Mouse (Mus musculus): ENCODE measurements around the gene Lcp2. TPM values are rescaled to one million over a fixed set of nuclear protein-coding genes. Genes with fewer than 3 reads are reported as not detected.

The Lcp2 gene
- polyA plus RNA-seq, 1 experiment from 2014 or later = 7.2 TPM

DNA sequence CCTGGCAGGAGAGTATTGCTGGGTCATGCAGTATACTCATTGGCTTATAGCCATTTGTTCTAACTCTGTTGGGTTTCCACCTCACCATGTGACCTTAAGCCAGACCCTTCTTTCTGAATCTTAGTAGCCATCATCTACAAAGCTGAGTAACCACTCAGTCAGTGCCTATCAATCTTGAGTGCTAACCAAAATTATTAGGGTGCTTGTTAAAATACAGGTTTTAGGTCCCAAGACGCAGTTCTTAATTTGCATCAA lies 2.3 kb downstream of the Lcp2 start:
- no peaks in the 10 kb centered on the region for H3K27me3 ChIP-seq
- ATAC-seq (ENCODE audit: insufficient number of reproducible peaks, low FRiP score, low TSS enrichment, low read depth) = no peak
- H3K4me1 ChIP-seq = no peaks in the 10 kb centered on the region
- H3K27ac ChIP-seq = no peak overlapping the region
- H3K9me3 ChIP-seq = no peaks in the 10 kb centered on the region
- no peaks in the 10 kb centered on the region for H3K36me3 ChIP-seq
- WGBS = 86% methylated on average over 1 of the region's 1 CpGs
- H3K9ac ChIP-seq = no peak overlapping the region
- H3K4me3 ChIP-seq = no peak overlapping the region
- no peak overlapping the region for H3K4me2 ChIP-seq

GRCm38 (mm10) chr11:34050063-34050462 lies 3.3 kb downstream of the Lcp2 start:
- WGBS = 67% methylated on average over 1 of the region's 1 CpGs

GRCm38 (mm10) chr11:34050643-34051042 lies 3.9 kb downstream of the Lcp2 start:
- WGBS = 71% methylated on average over 2 of the region's 2 CpGs
- Histone ChIP-seq H3K4me1 (no peaks in the 10 kb centered on the region), H3K4me2 (no peak overlapping the region), H3K36me3 (no peaks in the 10 kb centered on the region), H3K27me3 (no peaks in the 10 kb centered on the region), H3K9ac (no peak overlapping the region), H3K27ac (no peak overlapping the region), H3K4me3 (no peak overlapping the region), H3K9me3 (no peaks in the 10 kb centered on the region)
- no peak for ATAC-seq (ENCODE audit: insufficient number of reproducible peaks, low FRiP score, low TSS enrichment, low read depth)

More at GRCm38 (mm10) chr11:34050063-34050462, 3.3 kb downstream of the Lcp2 start:
- ATAC-seq (ENCODE audit: insufficient number of reproducible peaks, low FRiP score, low TSS enrichment, low read depth) = no peak
- no peaks in the 10 kb centered on the region for H3K4me1 ChIP-seq
- no peak overlapping the region for H3K4me2 ChIP-seq
- H3K9ac ChIP-seq = no peak overlapping the region
- no peak overlapping the region for H3K4me3 ChIP-seq
- H3K27me3 ChIP-seq = no peaks in the 10 kb centered on the region
- no peak overlapping the region for H3K27ac ChIP-seq
- no peaks in the 10 kb centered on the region for H3K36me3 ChIP-seq
- no peaks in the 10 kb centered on the region for H3K9me3 ChIP-seq

DNA sequence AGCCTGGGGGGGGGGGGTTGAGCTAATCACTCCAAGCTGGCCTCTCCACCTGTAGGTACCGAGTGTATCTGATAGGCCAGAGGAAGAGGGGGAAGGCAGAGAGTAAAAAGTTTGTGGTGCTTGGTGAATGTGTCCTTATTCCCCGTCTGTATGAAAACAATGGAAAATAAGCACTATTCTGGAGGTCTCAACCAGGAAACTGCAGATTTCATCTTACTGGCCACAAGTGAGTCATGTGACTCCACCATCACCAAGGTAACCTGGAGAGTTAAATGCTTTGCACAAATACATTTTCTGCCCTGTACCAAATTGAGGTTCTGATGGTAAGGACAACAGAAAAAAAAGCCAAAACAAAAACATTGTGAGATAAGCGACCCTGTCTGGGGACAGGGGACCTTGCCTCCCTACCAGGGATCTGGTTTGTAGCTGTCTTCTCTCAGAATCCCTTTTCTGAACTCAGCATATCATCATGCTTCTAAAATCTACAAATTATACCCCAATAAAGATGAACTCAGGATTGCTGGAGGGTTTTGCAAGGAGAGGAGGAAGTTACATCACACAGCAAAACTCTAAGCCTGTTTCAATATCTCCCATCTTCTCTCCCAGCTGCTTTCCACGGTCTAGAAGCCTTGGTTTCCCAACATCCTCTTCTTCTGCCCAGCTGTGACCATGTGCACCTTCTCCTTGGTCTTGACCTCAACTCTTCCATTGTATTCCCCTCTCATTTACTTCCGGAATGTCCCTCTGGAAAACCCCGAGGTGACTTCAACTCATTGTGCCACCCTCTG lies 6.5 kb downstream of the Lcp2 start:
- Histone ChIP-seq H3K4me1 (no peaks in the 10 kb centered on the region), H3K9ac (no peak overlapping the region), H3K4me3 (no peak overlapping the region), H3K9me3 (no peaks in the 10 kb centered on the region), H3K36me3 (no peaks in the 10 kb centered on the region), H3K27me3 (no peaks in the 10 kb centered on the region), H3K4me2 (no peak overlapping the region), H3K27ac (no peak overlapping the region)
- no peak for ATAC-seq (ENCODE audit: insufficient number of reproducible peaks, low FRiP score, low TSS enrichment, low read depth)
- 76% methylated on average over 6 of the region's 6 CpGs for WGBS

GRCm38 (mm10) chr11:34054031-34054727 lies 7.5 kb downstream of the Lcp2 start:
- H3K9ac ChIP-seq = no peak overlapping the region
- no peaks in the 10 kb centered on the region for H3K36me3 ChIP-seq
- WGBS = 70% methylated on average over 7 of the region's 7 CpGs
- H3K4me2 ChIP-seq = no peak overlapping the region
- no peaks in the 10 kb centered on the region for H3K9me3 ChIP-seq
- no peak overlapping the region for H3K4me3 ChIP-seq
- no peaks in the 10 kb centered on the region for H3K4me1 ChIP-seq
- H3K27me3 ChIP-seq = no peaks in the 10 kb centered on the region
- ATAC-seq (ENCODE audit: insufficient number of reproducible peaks, low FRiP score, low TSS enrichment, low read depth) = no peak
- no peak overlapping the region for H3K27ac ChIP-seq

GRCm38 (mm10) chr11:34056715-34057114 lies 10.0 kb downstream of the Lcp2 start:
- H3K27me3 ChIP-seq = no peaks in the 10 kb centered on the region
- H3K36me3 ChIP-seq = no peaks in the 10 kb centered on the region
- no peak overlapping the region for H3K27ac ChIP-seq
- no peak overlapping the region for H3K9ac ChIP-seq
- H3K9me3 ChIP-seq = no peaks in the 10 kb centered on the region
- ATAC-seq (ENCODE audit: insufficient number of reproducible peaks, low FRiP score, low TSS enrichment, low read depth) = no peak
- 92% methylated on average over 1 of the region's 1 CpGs for WGBS
- H3K4me1 ChIP-seq = no peaks in the 10 kb centered on the region
- H3K4me3 ChIP-seq = no peak overlapping the region
- H3K4me2 ChIP-seq = no peak overlapping the region

GRCm38 (mm10) chr11:34058332-34058731 lies 11.6 kb downstream of the Lcp2 start:
- Histone ChIP-seq H3K27ac (no peak overlapping the region), H3K4me3 (no peak overlapping the region), H3K4me1 (no peaks in the 10 kb centered on the region), H3K9me3 (no peaks in the 10 kb centered on the region), H3K27me3 (no peaks in the 10 kb centered on the region), H3K9ac (no peak overlapping the region), H3K4me2 (no peak overlapping the region), H3K36me3 (no peaks in the 10 kb centered on the region)
- ATAC-seq (ENCODE audit: insufficient number of reproducible peaks, low FRiP score, low TSS enrichment, low read depth) = no peak

DNA sequence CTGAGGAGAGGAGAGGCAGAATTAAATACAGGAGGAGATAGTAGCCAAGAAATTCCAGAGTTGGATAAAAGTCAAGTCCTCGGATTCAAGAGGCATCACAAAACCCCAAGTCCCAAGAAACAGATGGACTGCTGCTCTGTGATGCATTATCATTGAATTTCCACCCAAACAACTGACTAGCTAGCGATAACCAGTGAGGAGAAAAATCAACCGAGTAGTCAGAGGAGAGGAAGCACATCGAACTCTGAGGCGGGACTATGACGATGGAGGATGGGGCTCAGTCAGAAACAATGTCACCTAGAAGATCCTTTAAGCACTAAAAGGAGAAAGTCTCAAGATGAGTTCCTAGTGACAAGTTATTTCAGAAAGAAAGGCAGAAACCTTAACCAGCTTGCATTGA lies 12.2 kb downstream of the Lcp2 start:
- Histone ChIP-seq H3K9ac (no peak overlapping the region), H3K27me3 (no peaks in the 10 kb centered on the region), H3K9me3 (no peaks in the 10 kb centered on the region), H3K27ac (no peak overlapping the region), H3K4me3 (no peak overlapping the region), H3K36me3 (no peaks in the 10 kb centered on the region), H3K4me2 (no peak overlapping the region), H3K4me1 (no peaks in the 10 kb centered on the region)
- no peak for ATAC-seq (ENCODE audit: insufficient number of reproducible peaks, low FRiP score, low TSS enrichment, low read depth)
- WGBS = 80% methylated on average over 6 of the region's 6 CpGs

- 50% methylated on average over 6 of the region's 6 CpGs for WGBS
- no peak overlapping the region for H3K27ac ChIP-seq
- H3K4me3 ChIP-seq = no peak overlapping the region
- ATAC-seq (ENCODE audit: insufficient number of reproducible peaks, low FRiP score, low TSS enrichment, low read depth) = no peak
- no peaks in the 10 kb centered on the region for H3K4me1 ChIP-seq
- H3K4me2 ChIP-seq = no peak overlapping the region
- H3K9ac ChIP-seq = no peak overlapping the region
- no peaks in the 10 kb centered on the region for H3K36me3 ChIP-seq
- no peaks in the 10 kb centered on the region for H3K27me3 ChIP-seq
- H3K9me3 ChIP-seq = no peaks in the 10 kb centered on the region
These were observed 15.0 kb downstream of the Lcp2 start for GRCm38 (mm10) chr11:34061740-34062139.

GRCm38 (mm10) chr11:34063257-34063656 lies 16.5 kb downstream of the Lcp2 start:
- H3K9me3 ChIP-seq = no peaks in the 10 kb centered on the region
- no peak overlapping the region for H3K4me2 ChIP-seq
- no peak overlapping the region for H3K27ac ChIP-seq
- H3K9ac ChIP-seq = no peak overlapping the region
- H3K4me1 ChIP-seq = no peaks in the 10 kb centered on the region
- ATAC-seq (ENCODE audit: insufficient number of reproducible peaks, low FRiP score, low TSS enrichment, low read depth) = no peak
- H3K36me3 ChIP-seq = no peaks in the 10 kb centered on the region
- no peaks in the 10 kb centered on the region for H3K27me3 ChIP-seq
- H3K4me3 ChIP-seq = no peak overlapping the region
- WGBS = 53% methylated on average over 2 of the region's 2 CpGs

- no peak overlapping the region for H3K4me3 ChIP-seq
- H3K27ac ChIP-seq = no peak overlapping the region
- no peaks in the 10 kb centered on the region for H3K36me3 ChIP-seq
- H3K4me1 ChIP-seq = no peaks in the 10 kb centered on the region
- no peaks in the 10 kb centered on the region for H3K9me3 ChIP-seq
- H3K9ac ChIP-seq = no peak overlapping the region
- WGBS = 52% methylated on average over 5 of the region's 5 CpGs
- no peak overlapping the region for H3K4me2 ChIP-seq
- ATAC-seq (ENCODE audit: insufficient number of reproducible peaks, low FRiP score, low TSS enrichment, low read depth) = no peak
- no peaks in the 10 kb centered on the region for H3K27me3 ChIP-seq
These were observed 17.2 kb downstream of the Lcp2 start for GRCm38 (mm10) chr11:34063702-34064485.

- Histone ChIP-seq H3K36me3 (no peaks in the 10 kb centered on the region), H3K27ac (no peak overlapping the region), H3K4me2 (no peak overlapping the region), H3K4me1 (no peaks in the 10 kb centered on the region), H3K4me3 (no peak overlapping the region), H3K27me3 (no peaks in the 10 kb centered on the region), H3K9me3 (no peaks in the 10 kb centered on the region), H3K9ac (no peak overlapping the region)
- ATAC-seq (ENCODE audit: insufficient number of reproducible peaks, low FRiP score, low TSS enrichment, low read depth) = no peak
These were observed 23.9 kb downstream of the Lcp2 start for GRCm38 (mm10) chr11:34070596-34070995.
